Mouse (Mus musculus): Measurements from ENCODE around the gene Igfn1.

DNA sequence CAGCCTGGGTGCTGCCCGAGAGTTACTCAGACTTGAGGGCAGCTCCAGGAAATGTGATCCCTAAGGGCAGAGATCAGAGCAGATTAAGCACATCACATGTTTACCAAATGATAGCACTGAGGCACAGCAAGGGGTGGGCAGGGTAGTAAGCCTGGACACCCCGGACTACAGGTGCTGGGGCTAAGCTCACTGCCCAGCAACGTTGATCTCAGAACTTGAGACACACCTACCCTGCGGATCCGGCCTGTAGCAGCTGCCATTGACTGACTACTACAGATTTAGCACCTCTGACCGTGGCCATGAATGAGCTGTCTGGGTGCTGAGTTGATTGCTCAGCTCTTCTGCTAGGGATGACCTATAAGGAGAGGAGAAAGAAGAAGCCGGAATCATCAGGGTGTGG, 8.6 kb downstream of the Igfn1 start:
- no peak for TF ChIP-seq CTCF (IDR thresholded peaks at IDR 0.05; ENCODE audit: control insufficient read depth, insufficient read depth, insufficient replicate concordance, low read depth, low read length)
- TF ChIP-seq POLR2A (IDR thresholded peaks at IDR 0.05; ENCODE audit: control insufficient read depth, low read depth, low read length): no peak

Measured in testis, adult 2 months (tissue).